Mouse (Mus musculus) testis, adult 2 months (tissue): ENCODE measurements around the gene Krt87. TPM values are rescaled to one million over a fixed set of nuclear protein-coding genes. Genes with fewer than 3 reads are reported as not detected.

ENCODE experiments used
- H3K27ac ChIP-seq: fragments of 200-500 bp; 2 replicates; pipeline ENCODE4 v1.5.1; 2012; ENCODE audit warnings: low read depth, low read length; ENCODE audit not compliant: control insufficient read depth, insufficient read depth
- H3K27me3 ChIP-seq: fragments of 200-500 bp; 2 replicates; pipeline ENCODE4 v1.6.1; 2012; ENCODE audit warnings: mild to moderate bottlenecking, low read length, moderate library complexity; ENCODE audit not compliant: control insufficient read depth, insufficient read depth
- H3K36me3 ChIP-seq: fragments of 200-500 bp; 2 replicates; pipeline ENCODE4 v1.6.1; 2012; ENCODE audit warnings: mild to moderate bottlenecking, low read length; ENCODE audit not compliant: control insufficient read depth, insufficient read depth
- H3K4me1 ChIP-seq: fragments of 200-500 bp; 2 replicates; pipeline ENCODE4 v1.6.1; 2012; ENCODE audit warnings: low read length; ENCODE audit not compliant: control insufficient read depth, insufficient read depth
- H3K4me3 ChIP-seq: fragments of 200-500 bp; 2 replicates; pipeline ENCODE4 v1.5.1; 2012; ENCODE audit warnings: low read depth, mild to moderate bottlenecking, low read length, moderate library complexity, mixed read lengths; ENCODE audit not compliant: control insufficient read depth
- CTCF ChIP-seq: fragments of 200-500 bp; IDR thresholded peaks from 2 replicates; pipeline ENCODE4 v1.5.1; 2012; ENCODE audit warnings: low read depth, mild to moderate bottlenecking, inconsistent platforms, low read length, moderate library complexity; ENCODE audit not compliant: control insufficient read depth, insufficient read depth, insufficient replicate concordance
- POLR2A ChIP-seq: fragments of 200-500 bp; IDR thresholded peaks from 2 replicates; pipeline ENCODE4 v1.6.1; 2012; ENCODE audit warnings: low read depth, mild to moderate bottlenecking, inconsistent platforms, low read length, moderate library complexity; ENCODE audit not compliant: control insufficient read depth
- polyA plus RNA-seq: library from polyadenylated mRNA; depleted of rRNA; stranded (reverse); fragments of >200 nt; gene quantifications from 2 replicates; pipeline ENCODE4 v1.2.3, GENCODE M21; 2012; rRNA removed

Krt87 gene
- polyA plus RNA-seq, 1 experiment, result not detected

- Histone ChIP-seq H3K36me3 (no peaks in the 10 kb centered on the region), H3K4me3 (no peak overlapping the region), H3K4me1 (no peaks in the 10 kb centered on the region), H3K27me3 (no peaks in the 10 kb centered on the region), H3K27ac (no peak overlapping the region)
- TF ChIP-seq POLR2A, result no peak
- no peak for TF ChIP-seq CTCF
Measured at GRCm38 (mm10) chr15:101385064-101385463, 53.5 kb downstream of the Krt87 start.

GRCm38 (mm10) chr15:101384610-101385009, 54.0 kb downstream of the Krt87 start:
- TF ChIP-seq CTCF (no peak), POLR2A (no peak)
- H3K4me3 ChIP-seq, result no peak overlapping the region

GRCm38 (mm10) chr15:101382811-101383210, 55.8 kb downstream of the Krt87 start:
- TF ChIP-seq POLR2A, result no peak
- no peak for TF ChIP-seq CTCF
- no peaks in the 10 kb centered on the region for H3K4me1 ChIP-seq

More at GRCm38 (mm10) chr15:101384610-101385009, 54.0 kb downstream of the Krt87 start:
- Histone ChIP-seq H3K36me3 (no peaks in the 10 kb centered on the region), H3K4me1 (no peaks in the 10 kb centered on the region), H3K27ac (no peak overlapping the region), H3K27me3 (no peaks in the 10 kb centered on the region)

GRCm38 (mm10) chr15:101381758-101382157, 56.8 kb downstream of the Krt87 start:
- Histone ChIP-seq H3K4me1 (no peaks in the 10 kb centered on the region), H3K4me3 (no peak overlapping the region), H3K36me3 (no peaks in the 10 kb centered on the region), H3K27ac (no peak overlapping the region), H3K27me3 (no peaks in the 10 kb centered on the region)
- TF ChIP-seq POLR2A (no peak), CTCF (no peak)

More at GRCm38 (mm10) chr15:101382811-101383210, 55.8 kb downstream of the Krt87 start:
- H3K27me3 ChIP-seq, result no peaks in the 10 kb centered on the region
- no peak overlapping the region for H3K27ac ChIP-seq
- H3K4me3 ChIP-seq, result no peak overlapping the region
- no peaks in the 10 kb centered on the region for H3K36me3 ChIP-seq

Other genes starting within 250 kb of the Krt87 start
- gene Grasp, start 214.6 kb downstream of the Krt87 start, polyA plus RNA-seq, result 1.8 and 1.9 TPM in 2 replicates
- 51.4 TPM in 2 replicates for gene Nr4a1, start 184.5 kb downstream of the Krt87 start, polyA plus RNA-seq
- gene Atg101, start 154.5 kb downstream of the Krt87 start, polyA plus RNA-seq, result 16.4 and 17.5 TPM in 2 replicates
- gene 6030408B16Rik, start 145.6 kb downstream of the Krt87 start, polyA plus RNA-seq, result 8.5 and 10.4 TPM in 2 replicates
- gene Krt80, start 68.6 kb downstream of the Krt87 start, polyA plus RNA-seq, result 0.32 and 0.42 TPM in 2 replicates
- gene Krt7, start 27.8 kb downstream of the Krt87 start, polyA plus RNA-seq, result 0.33 and 0.72 TPM in 2 replicates
- 189 and 195 TPM in 2 replicates for gene Krt88, start 8.9 kb upstream of the Krt87 start, polyA plus RNA-seq
- gene Krt81, start 24.9 kb upstream of the Krt87 start, polyA plus RNA-seq, result not detected in 2 replicates
- 0.12 and 0.29 TPM in 2 replicates for gene Krt86, start 34.7 kb upstream of the Krt87 start, polyA plus RNA-seq
- gene Krt83, start 52.7 kb upstream of the Krt87 start, polyA plus RNA-seq, result 0.07 TPM in 1 of 2 replicates, not detected in the other
- 0.25 TPM in 1 of 2 replicates, not detected in the other for gene Gm49425, start 78.5 kb upstream of the Krt87 start, polyA plus RNA-seq
- not detected in 2 replicates for gene Krt84, start 94.0 kb upstream of the Krt87 start, polyA plus RNA-seq
- gene Krt82, start 111.9 kb upstream of the Krt87 start, polyA plus RNA-seq, result not detected in 2 replicates
- gene Krt90, start 124.1 kb upstream of the Krt87 start, polyA plus RNA-seq, result not detected in 2 replicates
- gene Krt75, start 135.1 kb upstream of the Krt87 start, polyA plus RNA-seq, result 0.04 TPM in 1 of 2 replicates, not detected in the other
- not detected in 2 replicates for gene Gm5414, start 189.4 kb upstream of the Krt87 start, polyA plus RNA-seq
- gene Gm5478, start 208.6 kb upstream of the Krt87 start, polyA plus RNA-seq, result not detected in 2 replicates
- gene Krt6b, start 241.5 kb upstream of the Krt87 start, polyA plus RNA-seq, result 0.04 and 0.05 TPM in 2 replicates